Mouse (Mus musculus): ENCODE results near the gene Ugt1a8. TPM values are rescaled to one million over a fixed set of nuclear protein-coding genes. Genes with fewer than 3 reads are reported as not detected.
"Not testable (repeated sequence)": the region's sequence is repeated elsewhere in the genome, so short reads cannot be mapped to it uniquely, and the experiment has no call there.

The Ugt1a8 gene
- polyA plus RNA-seq, 1 experiment from 2014 or later = not detected

DNA sequence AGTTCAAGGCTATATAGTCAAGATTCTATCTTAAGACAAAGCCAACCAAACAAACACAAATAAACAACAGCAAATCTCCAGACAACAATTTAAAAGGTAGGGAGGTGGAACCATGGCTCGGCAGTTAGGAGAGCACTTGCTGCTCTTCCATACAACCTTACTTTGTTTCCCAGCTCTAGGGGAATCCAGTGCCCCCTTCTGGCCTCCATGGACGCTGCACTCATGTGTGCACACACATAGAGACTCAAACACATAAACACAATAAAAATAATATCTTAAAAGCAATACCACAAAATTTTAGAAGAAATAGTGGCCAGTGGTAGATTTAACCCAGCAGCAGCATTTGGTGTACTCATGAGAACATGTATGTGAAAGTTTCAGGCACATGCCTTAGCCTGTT, 129.5 kb downstream of the Ugt1a8 start:
- no peak for ATAC-seq (ENCODE audit: low FRiP score, low TSS enrichment)
- Histone ChIP-seq H3K27me3 (ENCODE audit: insufficient read depth, low read length) (no peaks in the 10 kb centered on the region), H3K9me3 (ENCODE audit: low read length) (peaks cover 52% of the 10 kb centered on the region), H3K36me3 (ENCODE audit: insufficient read depth, low read length) (no peaks in the 10 kb centered on the region), H3K4me1 (ENCODE audit: insufficient read depth, low read length) (no peaks in the 10 kb centered on the region), H3K4me3 (ENCODE audit: low read length) (no peak overlapping the region), H3K4me2 (replicated peaks; ENCODE audit: low read depth, low read length) (no peak overlapping the region), H3K9ac (replicated peaks; ENCODE audit: low read length) (no peak overlapping the region), H3K27ac (ENCODE audit: low read length) (no peak overlapping the region)
- WGBS = 65% methylated on average over 2 of the region's 2 CpGs

DNA sequence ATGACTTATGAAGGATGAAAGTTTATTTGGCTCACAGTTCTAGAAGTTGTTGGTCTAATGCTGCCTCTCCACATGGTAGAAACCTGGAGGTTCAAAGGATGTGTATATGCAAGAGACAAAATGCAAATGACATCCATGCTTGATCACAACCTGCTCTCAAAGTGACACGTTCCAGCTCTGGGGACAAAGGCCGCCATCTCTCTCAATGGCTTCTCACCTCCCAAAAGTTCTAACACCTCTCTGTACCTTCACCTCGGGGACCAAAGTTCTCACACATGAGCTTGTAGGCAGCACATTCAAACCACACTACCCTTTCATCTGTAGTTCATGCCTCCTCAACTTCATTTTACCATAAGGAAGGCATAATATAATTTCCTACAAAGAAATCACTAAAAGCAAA, 130.0 kb downstream of the Ugt1a8 start:
- Histone ChIP-seq H3K4me2 (replicated peaks; ENCODE audit: low read depth, low read length) (no peak overlapping the region), H3K4me3 (ENCODE audit: low read length) (no peak overlapping the region), H3K9ac (replicated peaks; ENCODE audit: low read length) (no peak overlapping the region), H3K27ac (ENCODE audit: low read length) (no peak overlapping the region), H3K9me3 (ENCODE audit: low read length) (peaks cover 50% of the 10 kb centered on the region), H3K36me3 (ENCODE audit: insufficient read depth, low read length) (no peaks in the 10 kb centered on the region), H3K4me1 (ENCODE audit: insufficient read depth, low read length) (no peaks in the 10 kb centered on the region), H3K27me3 (ENCODE audit: insufficient read depth, low read length) (no peaks in the 10 kb centered on the region)
- no peak for ATAC-seq (ENCODE audit: low FRiP score, low TSS enrichment)
- 39% methylated on average over 3 of the region's 3 CpGs for WGBS

DNA sequence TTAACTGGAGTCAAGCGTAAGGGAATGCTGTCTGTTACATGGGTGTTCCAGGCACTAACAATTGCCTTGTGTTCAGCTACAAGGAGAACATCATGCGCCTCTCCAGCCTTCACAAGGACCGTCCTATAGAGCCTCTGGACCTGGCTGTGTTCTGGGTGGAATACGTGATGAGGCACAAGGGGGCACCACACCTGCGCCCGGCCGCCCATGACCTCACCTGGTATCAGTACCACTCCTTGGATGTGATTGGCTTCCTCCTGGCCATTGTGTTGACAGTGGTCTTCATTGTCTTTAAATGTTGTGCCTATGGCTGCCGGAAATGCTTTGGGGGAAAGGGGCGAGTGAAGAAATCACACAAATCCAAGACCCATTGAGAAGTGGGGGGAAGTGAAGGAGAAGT, 130.4 kb downstream of the Ugt1a8 start:
- Histone ChIP-seq H3K36me3 (ENCODE audit: insufficient read depth, low read length) (no peaks in the 10 kb centered on the region), H3K9ac (replicated peaks; ENCODE audit: low read length) (no peak overlapping the region), H3K27me3 (ENCODE audit: insufficient read depth, low read length) (no peaks in the 10 kb centered on the region), H3K4me2 (replicated peaks; ENCODE audit: low read depth, low read length) (no peak overlapping the region), H3K4me1 (ENCODE audit: insufficient read depth, low read length) (no peaks in the 10 kb centered on the region), H3K27ac (ENCODE audit: low read length) (no peak overlapping the region), H3K9me3 (ENCODE audit: low read length) (peaks cover 45% of the 10 kb centered on the region), H3K4me3 (ENCODE audit: low read length) (no peak overlapping the region)
- WGBS = 74% methylated on average over 9 of the region's 9 CpGs
- ATAC-seq (ENCODE audit: low FRiP score, low TSS enrichment) = no peak

DNA sequence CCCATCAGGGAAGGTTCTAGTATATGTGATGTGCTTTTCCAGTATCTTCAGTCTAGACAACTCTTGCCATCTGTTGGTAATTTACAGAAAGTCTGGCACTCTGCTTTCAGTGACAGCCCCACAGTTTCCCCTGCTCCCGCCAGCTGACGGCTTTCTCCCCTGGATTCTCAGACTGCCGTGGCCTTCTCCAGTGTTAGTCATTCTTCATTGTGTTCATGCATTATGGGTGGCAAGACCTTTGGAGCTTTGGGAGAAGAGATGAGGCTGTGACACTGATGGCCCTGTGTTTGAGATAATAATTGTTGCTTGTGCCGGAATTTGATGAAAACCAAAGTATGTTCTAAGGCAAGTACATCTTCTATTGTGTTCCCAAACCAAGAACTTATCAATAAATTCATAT, 131.0 kb downstream of the Ugt1a8 start:
- Histone ChIP-seq H3K9me3 (ENCODE audit: low read length) (peaks cover 39% of the 10 kb centered on the region), H3K27me3 (ENCODE audit: insufficient read depth, low read length) (no peaks in the 10 kb centered on the region), H3K4me3 (ENCODE audit: low read length) (no peak overlapping the region), H3K9ac (replicated peaks; ENCODE audit: low read length) (no peak overlapping the region), H3K27ac (ENCODE audit: low read length) (no peak overlapping the region), H3K36me3 (ENCODE audit: insufficient read depth, low read length) (no peaks in the 10 kb centered on the region), H3K4me2 (replicated peaks; ENCODE audit: low read depth, low read length) (no peak overlapping the region), H3K4me1 (ENCODE audit: insufficient read depth, low read length) (no peaks in the 10 kb centered on the region)
- ATAC-seq (ENCODE audit: low FRiP score, low TSS enrichment) = no peak
- 50% methylated on average over 4 of the region's 4 CpGs for WGBS

DNA sequence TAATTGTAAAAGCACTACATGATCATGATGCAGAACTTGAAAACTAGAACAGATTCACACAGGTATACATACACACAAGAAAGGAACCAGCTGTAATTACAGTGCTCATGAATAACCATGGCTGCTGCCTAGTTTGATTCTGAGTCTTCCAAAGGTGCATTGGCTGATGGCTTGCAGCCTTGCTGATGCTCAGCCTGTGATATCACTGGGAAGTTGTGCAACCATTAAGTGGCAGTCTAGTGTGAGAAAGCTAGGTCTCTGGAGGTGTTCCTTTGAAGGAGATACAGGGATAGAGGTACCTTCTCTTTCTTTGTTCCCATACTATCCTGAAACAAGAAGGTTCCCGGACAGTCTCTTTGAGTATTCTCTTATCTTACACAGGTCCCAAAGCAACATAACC, 131.4 kb downstream of the Ugt1a8 start:
- Histone ChIP-seq H3K4me3 (ENCODE audit: low read length) (no peak overlapping the region), H3K27ac (ENCODE audit: low read length) (no peak overlapping the region), H3K4me2 (replicated peaks; ENCODE audit: low read depth, low read length) (no peak overlapping the region), H3K9me3 (ENCODE audit: low read length) (peaks cover 35% of the 10 kb centered on the region), H3K36me3 (ENCODE audit: insufficient read depth, low read length) (no peaks in the 10 kb centered on the region), H3K27me3 (ENCODE audit: insufficient read depth, low read length) (no peaks in the 10 kb centered on the region), H3K9ac (replicated peaks; ENCODE audit: low read length) (no peak overlapping the region), H3K4me1 (ENCODE audit: insufficient read depth, low read length) (no peaks in the 10 kb centered on the region)
- WGBS = 20% methylated on average over 1 of the region's 1 CpGs
- no peak for ATAC-seq (ENCODE audit: low FRiP score, low TSS enrichment)

DNA sequence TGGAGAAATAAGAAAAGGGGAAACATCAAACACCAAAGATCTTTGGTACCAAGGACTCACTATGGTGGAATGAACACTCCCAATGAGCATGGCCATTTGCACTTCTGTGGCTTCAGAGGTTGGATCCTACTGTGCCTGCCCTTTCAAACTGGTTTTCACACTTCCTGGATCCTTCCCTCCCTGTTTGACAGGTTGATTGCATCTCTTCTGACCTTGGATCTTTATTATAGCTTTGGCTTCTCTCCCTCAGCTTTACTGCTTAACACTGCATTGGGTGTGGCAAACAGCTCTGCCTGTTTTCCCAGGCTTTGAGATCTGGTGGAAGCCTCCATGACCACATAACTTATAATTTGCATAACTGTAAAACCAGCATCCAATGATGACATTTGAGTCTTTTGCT, 132.7 kb downstream of the Ugt1a8 start:
- no peaks in the 10 kb centered on the region for H3K27me3 ChIP-seq (ENCODE audit: insufficient read depth, low read length)
- no peak overlapping the region for H3K27ac ChIP-seq (ENCODE audit: low read length)
- no peaks in the 10 kb centered on the region for H3K36me3 ChIP-seq (ENCODE audit: insufficient read depth, low read length)
- H3K4me2 ChIP-seq (replicated peaks; ENCODE audit: low read depth, low read length) = no peak overlapping the region
- H3K9me3 ChIP-seq (ENCODE audit: low read length) = peaks cover 26% of the 10 kb centered on the region
- no peak overlapping the region for H3K9ac ChIP-seq (replicated peaks; ENCODE audit: low read length)
- H3K4me1 ChIP-seq (ENCODE audit: insufficient read depth, low read length) = no peaks in the 10 kb centered on the region
- no peak for ATAC-seq (ENCODE audit: low FRiP score, low TSS enrichment)
- no peak overlapping the region for H3K4me3 ChIP-seq (ENCODE audit: low read length)

DNA sequence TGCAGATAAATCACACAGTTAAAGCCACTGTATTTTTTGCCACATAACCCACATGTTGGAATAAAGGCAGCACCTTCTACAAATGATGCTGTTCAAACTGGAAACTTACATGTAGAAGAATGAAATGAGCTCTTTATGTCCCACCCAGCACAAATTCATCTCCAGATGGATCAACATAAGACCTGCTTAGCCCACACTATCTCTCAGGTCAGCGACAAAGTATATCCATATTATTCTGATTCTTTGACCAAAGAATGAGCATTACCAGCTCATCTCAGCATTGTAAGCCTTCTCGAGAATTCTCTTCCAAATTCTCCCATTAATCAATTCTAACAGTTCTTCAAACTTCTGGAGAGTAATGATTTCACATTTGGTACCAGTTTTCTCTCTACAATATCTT, 134.6 kb downstream of the Ugt1a8 start:
- Histone ChIP-seq H3K9ac (replicated peaks; ENCODE audit: low read length) (no peak overlapping the region), H3K9me3 (ENCODE audit: low read length) (peaks cover 28% of the 10 kb centered on the region), H3K4me3 (ENCODE audit: low read length) (no peak overlapping the region), H3K4me1 (ENCODE audit: insufficient read depth, low read length) (no peaks in the 10 kb centered on the region), H3K27ac (ENCODE audit: low read length) (no peak overlapping the region), H3K4me2 (replicated peaks; ENCODE audit: low read depth, low read length) (no peak overlapping the region), H3K27me3 (ENCODE audit: insufficient read depth, low read length) (no peaks in the 10 kb centered on the region), H3K36me3 (ENCODE audit: insufficient read depth, low read length) (no peaks in the 10 kb centered on the region)
- WGBS = 52% methylated on average over 2 of the region's 2 CpGs
- no peak for ATAC-seq (ENCODE audit: low FRiP score, low TSS enrichment)

DNA sequence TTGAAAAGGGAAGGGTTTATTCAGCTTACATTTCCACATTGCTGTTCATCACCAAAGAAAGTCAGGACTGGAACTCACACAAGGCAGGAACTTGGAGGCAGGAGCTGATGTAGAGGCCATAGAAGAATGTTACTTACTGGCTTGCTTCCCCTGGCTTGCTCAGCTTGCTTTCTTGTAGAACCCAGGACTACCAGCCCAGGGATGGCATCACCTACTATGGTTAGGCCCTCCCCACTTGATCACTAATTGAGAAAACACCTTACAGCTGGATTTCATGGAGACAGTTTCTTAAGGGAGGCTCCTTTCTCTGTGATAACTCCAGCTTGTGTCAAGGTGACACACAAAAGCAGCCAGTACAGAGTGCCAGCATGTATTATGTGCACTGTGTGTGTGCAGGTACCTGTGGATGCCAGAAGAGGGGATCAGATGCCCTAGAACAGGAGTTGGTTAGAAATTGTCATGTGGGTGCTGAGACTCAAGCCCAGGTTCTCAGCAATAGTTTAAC, 135.4 kb downstream of the Ugt1a8 start:
- not testable (repeated sequence) for H3K4me2 ChIP-seq (replicated peaks; ENCODE audit: low read depth, low read length); H3K27me3 ChIP-seq (ENCODE audit: insufficient read depth, low read length); H3K4me1 ChIP-seq (ENCODE audit: insufficient read depth, low read length); H3K9ac ChIP-seq (replicated peaks; ENCODE audit: low read length); H3K4me3 ChIP-seq (ENCODE audit: low read length); H3K27ac ChIP-seq (ENCODE audit: low read length); ATAC-seq (ENCODE audit: low FRiP score, low TSS enrichment); H3K36me3 ChIP-seq (ENCODE audit: insufficient read depth, low read length)
- peaks cover 31% of the 10 kb centered on the region for H3K9me3 ChIP-seq (ENCODE audit: low read length)

DNA sequence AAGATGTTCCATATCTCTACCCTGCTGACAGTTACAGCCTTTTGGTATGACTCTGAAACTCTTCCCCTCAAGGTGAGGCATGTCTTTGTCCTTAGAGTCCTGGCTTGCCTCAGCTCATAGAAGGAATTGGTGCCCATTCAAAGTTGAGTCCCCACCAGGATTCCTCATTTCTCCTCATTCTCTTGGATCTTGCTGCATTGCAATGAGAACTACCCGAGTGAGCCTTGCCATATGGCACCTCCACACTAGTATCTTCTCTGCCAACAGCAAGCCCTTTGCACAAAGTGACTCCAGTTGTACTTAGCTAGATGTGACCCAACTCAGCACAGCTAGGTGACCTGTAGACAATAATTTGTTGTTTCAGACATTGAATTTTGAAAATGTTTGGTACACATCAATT, 136.0 kb downstream of the Ugt1a8 start:
- H3K9ac ChIP-seq (replicated peaks; ENCODE audit: low read length) = no peak overlapping the region
- WGBS = 52% methylated on average over 1 of the region's 1 CpGs
- no peak overlapping the region for H3K4me3 ChIP-seq (ENCODE audit: low read length)
- no peak for ATAC-seq (ENCODE audit: low FRiP score, low TSS enrichment)
- H3K4me1 ChIP-seq (ENCODE audit: insufficient read depth, low read length) = no peaks in the 10 kb centered on the region
- no peaks in the 10 kb centered on the region for H3K36me3 ChIP-seq (ENCODE audit: insufficient read depth, low read length)
- H3K27ac ChIP-seq (ENCODE audit: low read length) = no peak overlapping the region
- peaks cover 37% of the 10 kb centered on the region for H3K9me3 ChIP-seq (ENCODE audit: low read length)
- no peak overlapping the region for H3K4me2 ChIP-seq (replicated peaks; ENCODE audit: low read depth, low read length)
- H3K27me3 ChIP-seq (ENCODE audit: insufficient read depth, low read length) = no peaks in the 10 kb centered on the region

DNA sequence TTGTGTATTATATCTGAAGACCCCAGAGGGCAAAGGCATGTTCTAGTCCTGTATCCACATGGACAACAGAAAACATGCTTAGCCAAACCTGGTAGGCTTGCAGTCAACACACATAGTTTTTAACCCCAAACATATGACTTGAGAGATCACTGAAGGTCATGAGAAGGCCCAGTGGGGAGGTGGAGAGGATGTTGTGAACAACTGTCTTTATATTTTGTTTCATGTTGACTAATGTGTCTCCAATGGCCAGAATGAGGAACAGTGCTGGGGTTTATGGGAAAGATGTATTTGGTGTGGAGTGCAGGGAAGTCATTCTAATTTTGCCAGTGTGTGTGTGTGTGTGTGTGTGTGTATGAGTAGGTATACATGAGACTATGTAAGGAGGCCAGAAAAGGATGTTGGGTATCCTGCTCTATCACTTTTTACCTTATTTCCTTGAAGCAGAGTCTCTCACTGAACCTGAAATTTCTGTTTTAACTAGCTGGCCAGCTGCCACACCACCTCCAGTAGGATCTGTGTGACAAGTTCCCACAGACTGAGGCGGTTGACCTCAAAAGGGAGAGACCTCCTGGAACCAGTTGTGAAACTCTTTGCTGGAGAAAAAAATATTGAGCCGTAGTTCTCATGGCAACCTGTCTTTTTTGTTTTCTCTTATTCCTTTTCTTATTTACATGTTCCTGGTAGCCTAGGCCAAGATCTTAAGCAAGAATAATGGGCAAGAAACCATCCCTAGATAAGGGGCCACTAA, 136.6 kb downstream of the Ugt1a8 start:
- no peak overlapping the region for H3K27ac ChIP-seq (ENCODE audit: low read length)
- H3K9me3 ChIP-seq (ENCODE audit: low read length) = peaks cover 43% of the 10 kb centered on the region
- H3K9ac ChIP-seq (replicated peaks; ENCODE audit: low read length) = no peak overlapping the region
- H3K4me2 ChIP-seq (replicated peaks; ENCODE audit: low read depth, low read length) = no peak overlapping the region
- H3K4me1 ChIP-seq (ENCODE audit: insufficient read depth, low read length) = no peaks in the 10 kb centered on the region
- ATAC-seq (ENCODE audit: low FRiP score, low TSS enrichment) = no peak
- no peaks in the 10 kb centered on the region for H3K27me3 ChIP-seq (ENCODE audit: insufficient read depth, low read length)
- 72% methylated on average over 2 of the region's 2 CpGs for WGBS
- H3K36me3 ChIP-seq (ENCODE audit: insufficient read depth, low read length) = no peaks in the 10 kb centered on the region
- no peak overlapping the region for H3K4me3 ChIP-seq (ENCODE audit: low read length)
